Mouse (Mus musculus): Measurements from ENCODE around the gene Rapsn.

- TF ChIP-seq CTCF (IDR thresholded peaks at IDR 0.05; ENCODE audit: low read depth), result no peak
- TF ChIP-seq EP300 (optimal IDR thresholded peaks at IDR 0.05), result no peak
Observed at GRCm38 (mm10) chr2:91023956-91024355, 11.5 kb upstream of the Rapsn start.
